Mouse (Mus musculus) mature B cell (primary cell): Measurements from ENCODE around the gene Rbfox1.

Source experiments
- in situ Hi-C: fragments of 300-500 bp; cut with MboI; formaldehyde crosslinking; loops from 2 replicates; pipeline ENCODE4 v1.14.3; 2019

The Rbfox1 gene

DNA sequence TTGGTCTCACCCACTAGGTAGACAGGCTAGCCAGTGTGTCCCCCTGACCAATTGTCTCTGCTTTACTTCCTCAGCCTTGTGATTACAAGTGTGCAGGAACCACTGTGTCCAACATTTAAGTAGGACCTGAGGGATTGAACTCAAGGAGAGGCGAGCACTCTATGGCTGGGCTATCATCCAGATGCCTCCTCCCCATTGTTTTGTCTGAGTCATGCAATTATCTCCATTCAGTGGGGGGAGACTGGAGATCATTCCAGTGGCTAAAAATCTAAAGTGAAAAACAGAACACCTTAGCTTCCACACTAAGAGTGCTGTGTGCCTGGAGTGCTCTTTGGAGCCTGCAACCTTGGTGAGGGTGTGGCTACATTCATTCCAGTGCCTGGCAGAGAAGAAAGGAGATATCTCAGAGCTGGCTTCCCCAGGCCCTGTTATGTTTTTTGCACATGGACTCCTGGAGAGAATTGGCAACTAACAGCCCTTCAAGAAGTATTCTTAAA lies 594.0 kb downstream of the Rbfox1 start:
- in situ Hi-C loops, result no loop called here

DNA sequence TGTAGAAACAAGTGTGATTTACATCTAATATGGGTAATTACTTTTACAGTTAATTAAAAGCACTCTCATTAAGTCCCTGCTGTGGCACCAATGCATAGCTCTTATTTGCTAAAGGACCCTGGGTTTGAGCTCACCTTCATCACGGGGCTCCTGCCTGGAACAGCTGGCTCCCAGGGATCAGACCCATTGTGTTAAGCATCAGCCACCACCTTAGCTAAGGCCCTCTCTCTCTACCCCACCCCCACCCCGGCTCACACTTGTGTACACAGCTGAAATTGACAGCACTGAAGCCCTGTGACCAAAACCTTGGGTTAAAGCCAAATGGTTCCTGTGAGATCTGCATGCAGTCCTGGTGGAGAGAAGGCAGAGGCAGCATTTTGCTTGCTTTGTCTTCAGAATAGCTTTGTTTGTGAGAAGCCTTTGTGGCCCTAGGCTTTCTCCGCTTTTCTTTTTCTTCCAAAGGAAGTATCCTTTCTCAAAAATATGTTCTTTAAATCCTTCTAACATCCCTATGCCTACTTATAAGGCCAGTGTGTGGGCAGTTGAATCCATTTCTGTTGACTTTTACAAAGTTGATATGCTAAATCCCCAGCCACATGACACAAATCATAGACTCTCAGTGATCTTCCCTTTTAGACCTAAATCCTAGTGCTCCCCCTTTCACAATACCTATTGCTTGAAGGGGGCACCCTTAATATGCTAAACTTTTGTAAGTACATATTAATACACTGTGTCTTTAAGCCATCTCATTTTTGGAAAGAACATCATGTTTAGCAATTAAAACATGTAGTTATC lies 594.7 kb downstream of the Rbfox1 start:
- in situ Hi-C loops, result no loop called here

DNA sequence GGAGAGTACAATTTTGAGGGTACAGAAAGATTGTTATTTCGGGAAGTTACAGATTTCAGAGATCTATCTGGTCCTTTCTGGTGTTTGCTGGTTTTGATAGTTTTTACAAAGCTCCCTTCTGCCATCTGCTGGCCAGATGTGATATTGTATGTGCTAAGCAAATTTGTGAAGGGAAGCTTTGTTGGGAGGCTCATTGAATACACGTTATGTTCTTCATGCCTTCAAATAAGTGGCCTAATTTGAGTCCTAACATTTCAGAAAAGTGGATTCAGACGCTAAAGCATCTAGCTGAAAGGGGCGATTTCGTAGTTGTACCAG lies 595.2 kb downstream of the Rbfox1 start:
- in situ Hi-C loops, result no loop called here

DNA sequence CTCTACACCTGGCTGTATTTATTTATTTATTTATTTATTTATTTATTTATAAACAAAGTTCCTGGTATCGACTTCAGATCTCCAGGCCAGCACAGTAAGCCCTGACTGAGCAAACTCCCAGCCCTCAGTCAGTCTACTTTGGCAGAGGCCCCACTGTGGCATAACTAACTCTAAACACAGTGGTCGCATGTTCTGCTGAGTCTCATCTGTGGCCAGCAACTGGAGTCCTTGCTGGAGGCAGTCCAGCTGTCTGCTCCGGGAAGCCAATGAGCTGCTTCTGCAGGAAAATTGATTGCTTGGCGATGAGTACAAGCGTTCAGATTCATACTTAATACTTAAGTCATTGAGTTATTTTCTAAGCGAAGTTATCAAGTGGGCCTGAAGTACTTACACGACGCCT lies 598.5 kb downstream of the Rbfox1 start:
- in situ Hi-C loops, result no loop called here

DNA sequence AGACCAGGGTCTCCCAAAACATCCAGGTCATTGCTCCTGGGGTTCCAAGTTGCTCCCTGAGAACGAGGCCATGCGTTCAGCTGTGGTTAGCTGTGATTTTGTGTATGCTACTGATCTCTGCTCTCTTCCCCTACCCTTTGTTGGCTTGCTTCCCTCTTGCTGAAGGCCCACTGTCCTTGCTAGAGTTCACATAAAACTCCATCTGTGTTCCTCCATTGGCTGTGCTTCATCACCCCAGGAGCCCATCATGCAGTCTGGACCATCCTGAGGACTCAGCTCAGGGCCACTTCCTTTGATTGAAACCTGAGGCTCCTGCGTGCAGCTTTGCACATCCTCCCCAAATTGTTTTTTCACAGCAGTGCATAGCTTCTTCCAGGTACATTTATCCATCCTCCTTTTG lies 600.5 kb downstream of the Rbfox1 start:
- in situ Hi-C loops, result no loop called here

- in situ Hi-C loops, result no loop called here
Observed at GRCm38 (mm10) chr16:6502219-6502618, 617.1 kb downstream of the Rbfox1 start.

DNA sequence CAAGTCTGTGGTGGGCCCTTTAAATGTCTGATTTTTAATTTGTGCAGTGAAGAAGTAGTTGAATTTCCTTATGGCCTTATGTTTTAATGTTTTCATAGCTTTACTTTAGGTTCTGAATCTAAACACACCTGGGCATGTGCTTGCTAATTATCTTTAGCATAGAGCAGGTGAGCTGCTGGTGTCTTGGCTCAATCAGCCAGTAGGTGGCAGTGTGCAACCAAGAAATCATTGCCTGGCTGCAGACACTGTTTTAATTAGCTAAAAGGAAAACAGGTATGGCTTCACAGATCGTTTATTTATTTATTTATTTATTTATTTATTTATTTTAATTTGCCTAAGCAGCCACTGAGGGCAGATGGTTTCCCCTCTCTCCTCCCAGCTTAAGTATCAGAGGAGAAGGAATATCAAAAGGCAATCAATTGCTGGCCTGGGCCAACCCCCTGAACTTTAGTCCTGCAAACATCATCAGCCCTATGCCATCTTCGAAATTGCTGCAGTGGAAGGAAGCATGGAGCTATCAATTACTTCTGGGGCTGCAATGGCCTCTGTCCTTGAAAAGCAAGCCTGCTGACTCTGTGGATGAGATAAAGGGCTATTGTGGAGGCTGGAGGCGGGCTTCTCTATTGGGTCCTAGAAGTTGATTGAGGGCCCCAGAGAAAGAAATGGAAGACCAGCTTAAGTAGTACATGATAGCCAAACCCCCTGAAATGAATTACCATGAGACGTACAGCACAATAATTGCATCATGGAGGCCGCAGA lies 618.6 kb downstream of the Rbfox1 start:
- in situ Hi-C loops, result no loop called here

GRCm38 (mm10) chr16:6508924-6509323 lies 623.8 kb downstream of the Rbfox1 start:
- in situ Hi-C loops, result no loop called here

- in situ Hi-C loops, result no loop called here
Observed at GRCm38 (mm10) chr16:6519474-6519873, 634.3 kb downstream of the Rbfox1 start.

GRCm38 (mm10) chr16:6525507-6526170 lies 640.5 kb downstream of the Rbfox1 start:
- in situ Hi-C loops, result no loop called here

DNA sequence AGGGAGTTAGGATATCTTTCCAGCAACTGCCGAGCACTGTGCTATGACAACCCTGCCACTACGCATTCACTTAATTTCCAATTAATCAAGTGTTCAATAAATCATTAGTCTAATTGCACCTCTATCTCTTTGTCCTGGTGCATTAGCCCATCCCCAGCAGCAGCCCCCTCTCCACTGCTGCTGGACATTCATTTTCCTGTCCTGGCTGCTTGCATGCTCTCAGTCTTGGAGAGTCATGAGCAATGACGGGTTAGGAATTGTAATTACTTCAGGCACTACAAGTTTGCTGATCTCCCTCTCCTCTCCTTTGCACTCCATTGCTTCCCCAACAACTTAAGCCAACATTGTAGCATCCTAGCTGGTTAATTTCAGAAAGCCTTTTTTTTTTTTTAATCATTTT lies 646.3 kb downstream of the Rbfox1 start:
- in situ Hi-C loops, result no loop called here

GRCm38 (mm10) chr16:6532077-6532995 lies 647.2 kb downstream of the Rbfox1 start:
- in situ Hi-C loops, result no loop called here

- in situ Hi-C loops, result no loop called here
Observed at GRCm38 (mm10) chr16:6555776-6556175, 670.6 kb downstream of the Rbfox1 start.

DNA sequence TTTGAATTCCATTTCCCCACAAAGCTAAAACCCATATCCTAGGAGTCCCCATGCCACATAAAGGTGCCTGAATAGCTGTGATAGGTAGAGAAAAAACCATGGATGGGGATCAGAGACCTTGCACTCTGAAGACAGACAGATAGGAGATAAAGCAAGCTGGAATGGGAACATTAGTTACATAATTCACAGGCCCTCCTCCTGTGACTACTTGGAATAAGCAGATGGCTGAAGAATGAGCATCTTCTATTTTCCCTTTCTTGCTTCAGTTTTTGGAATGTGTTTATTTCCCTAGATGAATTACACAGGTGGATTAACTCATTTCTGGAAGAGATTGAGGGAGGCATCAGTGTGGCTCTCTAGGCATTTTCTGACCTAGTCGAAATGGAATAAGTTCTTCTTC lies 672.6 kb downstream of the Rbfox1 start:
- in situ Hi-C loops, result no loop called here

- in situ Hi-C loops, result no loop called here
Observed at GRCm38 (mm10) chr16:6584700-6585099, 699.5 kb downstream of the Rbfox1 start.

DNA sequence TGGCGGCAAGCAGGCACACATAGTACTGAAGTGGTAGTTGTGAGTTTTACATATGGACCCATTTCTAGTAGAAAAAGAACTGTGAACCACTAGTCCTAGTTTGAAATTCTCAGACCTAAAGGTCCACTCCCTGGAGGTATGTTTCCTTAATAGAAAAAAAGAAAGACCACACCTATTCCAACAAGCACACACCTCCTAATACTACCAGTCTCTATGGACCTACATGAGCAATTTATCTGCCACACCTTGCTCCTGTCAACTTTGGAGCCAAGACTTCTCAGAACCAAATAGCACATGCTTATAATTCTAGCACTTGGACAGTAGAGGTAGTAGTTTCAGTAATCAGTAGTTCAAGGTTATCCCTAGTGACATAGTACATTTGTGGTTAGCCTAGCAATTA lies 700.0 kb downstream of the Rbfox1 start:
- in situ Hi-C loops, result no loop called here

GRCm38 (mm10) chr16:6616526-6616925 lies 731.4 kb downstream of the Rbfox1 start:
- in situ Hi-C loops, result no loop called here

DNA sequence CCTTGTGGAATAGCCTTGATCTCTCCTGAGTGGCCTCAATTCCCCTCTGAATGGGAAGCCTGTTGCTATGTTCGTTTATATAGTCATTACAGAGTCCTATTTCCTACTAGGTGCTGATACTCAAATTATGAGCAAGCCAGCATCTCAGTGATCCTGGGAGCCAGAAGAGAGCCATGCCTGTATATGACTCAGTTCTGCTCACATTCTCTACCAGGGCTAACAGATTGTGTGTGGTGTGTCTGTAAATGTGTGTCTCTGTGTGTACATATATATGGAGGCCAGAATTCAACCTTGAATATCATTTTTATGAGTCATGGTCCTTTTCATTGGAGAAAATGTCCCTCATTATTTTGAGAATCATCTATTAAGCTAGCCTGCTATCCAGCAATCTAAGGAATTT lies 755.2 kb downstream of the Rbfox1 start:
- in situ Hi-C loops, result no loop called here

DNA sequence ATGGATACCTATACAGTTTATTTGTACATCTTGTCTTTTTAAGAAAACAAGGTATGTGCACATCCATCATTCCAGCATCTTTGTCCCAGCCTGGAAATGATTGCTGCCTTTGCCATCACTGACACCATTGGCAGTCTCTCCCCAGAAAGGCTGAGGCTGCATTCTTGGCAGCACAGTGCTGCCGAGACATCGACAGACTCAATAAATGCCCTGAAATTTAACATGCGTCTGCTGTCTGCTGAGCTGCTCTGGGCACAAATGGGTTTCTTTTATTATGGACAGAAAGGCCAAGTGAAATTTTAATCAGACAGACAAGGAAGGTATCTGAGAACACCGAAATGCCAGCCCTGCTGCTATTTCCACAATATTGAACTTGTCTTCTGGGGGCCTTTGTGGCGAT lies 761.8 kb downstream of the Rbfox1 start:
- in situ Hi-C loops, result no loop called here

DNA sequence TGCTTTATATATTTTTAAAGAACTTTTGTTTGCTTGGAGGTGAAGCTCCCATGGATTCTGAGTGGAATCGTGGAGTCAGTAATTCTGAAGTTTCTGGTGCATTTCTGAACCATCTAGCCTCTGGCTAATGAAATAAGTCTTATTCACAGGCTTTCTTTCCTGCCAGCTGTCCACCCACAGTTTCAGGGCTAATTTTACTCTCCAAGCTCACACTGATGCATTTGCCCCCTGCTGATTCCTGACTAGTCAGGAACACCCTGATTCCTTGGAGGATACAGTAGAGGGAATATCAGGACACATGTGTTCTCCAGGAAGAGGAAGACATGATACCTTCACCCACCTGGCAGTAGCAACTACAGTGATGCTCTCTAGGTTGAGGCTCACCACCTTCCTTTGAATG lies 763.6 kb downstream of the Rbfox1 start:
- in situ Hi-C loops, result no loop called here

- in situ Hi-C loops, result no loop called here
Observed at GRCm38 (mm10) chr16:6658594-6658993, 773.4 kb downstream of the Rbfox1 start.
